Mouse (Mus musculus): Measurements from ENCODE around the gene Otulinl. TPM values are rescaled to one million over a fixed set of nuclear protein-coding genes. Genes with fewer than 3 reads are reported as not detected.

Gene Otulinl
- polyA plus RNA-seq, 1 experiment, result 17.8 TPM

DNA sequence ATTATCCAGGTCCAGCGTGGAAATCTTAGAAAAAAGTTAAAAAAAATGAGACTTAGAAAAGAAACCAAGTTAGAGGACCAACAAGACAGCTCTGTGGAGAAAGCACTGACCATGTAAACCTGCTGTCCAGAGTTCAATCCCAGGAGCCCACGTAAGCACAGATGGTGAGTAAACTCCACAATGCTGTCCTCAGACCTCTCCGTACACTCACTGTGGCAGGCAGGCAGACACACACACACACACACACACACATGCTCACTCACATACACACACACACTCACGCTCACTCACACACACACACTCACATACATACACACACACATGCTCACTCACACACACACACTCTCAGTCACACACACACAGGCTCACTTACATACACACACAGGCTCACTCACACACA lies 68.1 kb downstream of the Otulinl start:
- H3K4me3 ChIP-seq (ENCODE audit: insufficient read depth, low read length), result no peak overlapping the region
- H3K27ac ChIP-seq (ENCODE audit: insufficient read depth, low read length), result no peak overlapping the region
- 0 out of 2 replicates have a peak, but pooled peaks cover 2% of the 10 kb centered on the region for H3K4me1 ChIP-seq (ENCODE audit: control insufficient read depth, insufficient read depth, low read length)
- TF ChIP-seq CTCF (IDR thresholded peaks at IDR 0.05; ENCODE audit: extremely low read depth, insufficient read depth, low read length) (no peak), POLR2A (IDR thresholded peaks at IDR 0.05; ENCODE audit: extremely low read depth, insufficient read depth, low read length) (no peak)

DNA sequence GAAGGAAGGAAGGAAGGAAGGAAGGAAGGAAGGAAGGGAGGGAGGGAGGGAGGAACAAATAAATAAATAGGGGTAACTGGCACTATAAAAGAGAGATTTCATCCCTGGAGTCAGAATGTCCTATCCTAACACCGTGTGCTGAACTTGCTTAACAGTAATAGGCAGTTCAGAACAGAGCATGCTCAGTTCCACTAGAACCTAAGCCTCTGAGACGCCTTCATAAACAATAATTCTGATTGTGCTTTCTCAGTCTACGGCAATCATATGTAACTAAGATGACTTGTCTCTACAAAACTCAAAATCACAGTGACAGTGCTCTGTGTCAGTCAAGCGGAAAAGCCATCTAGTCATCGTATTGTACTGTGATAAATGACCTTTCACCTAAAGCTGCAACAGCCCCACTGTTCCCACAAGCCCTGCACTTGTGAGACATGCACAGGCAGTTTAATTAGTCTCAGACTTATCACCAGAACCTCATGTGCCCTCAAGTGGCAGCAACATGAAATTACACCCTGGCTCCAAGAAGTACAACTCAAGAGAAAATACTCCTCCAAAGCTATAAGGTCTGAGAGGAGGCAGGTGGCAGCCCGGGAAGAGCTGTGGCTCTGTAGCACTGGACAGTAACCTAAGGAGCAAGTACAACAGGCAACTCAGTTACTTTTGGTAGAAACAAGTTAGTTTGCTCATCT lies 68.7 kb downstream of the Otulinl start:
- no peak overlapping the region for H3K27ac ChIP-seq (ENCODE audit: insufficient read depth, low read length)
- no peak overlapping the region for H3K4me3 ChIP-seq (ENCODE audit: insufficient read depth, low read length)
- peak; percentile 80; the same call in 1 of the 2 replicates for TF ChIP-seq CTCF (IDR thresholded peaks at IDR 0.05; ENCODE audit: extremely low read depth, insufficient read depth, low read length)
- no peak for TF ChIP-seq POLR2A (IDR thresholded peaks at IDR 0.05; ENCODE audit: extremely low read depth, insufficient read depth, low read length)
- 0 out of 2 replicates have a peak, but pooled peaks cover 2% of the 10 kb centered on the region for H3K4me1 ChIP-seq (ENCODE audit: control insufficient read depth, insufficient read depth, low read length)

DNA sequence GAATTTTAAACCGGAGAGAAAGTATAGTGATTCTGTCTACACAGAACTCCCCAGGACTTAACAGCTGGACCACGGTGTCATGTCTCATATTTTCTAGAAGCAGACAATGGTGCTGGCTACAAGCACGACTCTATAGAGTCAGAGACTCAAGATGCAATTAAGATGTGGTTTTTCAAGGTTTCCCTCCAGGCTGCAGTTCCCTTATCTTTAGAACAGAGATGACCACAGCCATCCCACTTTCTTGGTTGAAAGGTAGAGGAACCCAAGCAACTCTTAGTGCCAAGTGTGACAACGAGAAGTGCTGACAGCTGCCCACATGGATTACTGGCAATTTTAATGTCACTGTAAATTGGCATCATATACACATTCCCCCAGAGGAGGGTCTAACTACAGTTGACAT lies 71.8 kb downstream of the Otulinl start:
- TF ChIP-seq CTCF (IDR thresholded peaks at IDR 0.05; ENCODE audit: extremely low read depth, insufficient read depth, low read length) (no peak), POLR2A (IDR thresholded peaks at IDR 0.05; ENCODE audit: extremely low read depth, insufficient read depth, low read length) (no peak)
- peaks cover 1% of the 10 kb centered on the region; the same call in 1 of the 2 replicates for H3K4me1 ChIP-seq (ENCODE audit: control insufficient read depth, insufficient read depth, low read length)
- no peak overlapping the region for H3K4me3 ChIP-seq (ENCODE audit: insufficient read depth, low read length)
- no peak overlapping the region for H3K27ac ChIP-seq (ENCODE audit: insufficient read depth, low read length)

DNA sequence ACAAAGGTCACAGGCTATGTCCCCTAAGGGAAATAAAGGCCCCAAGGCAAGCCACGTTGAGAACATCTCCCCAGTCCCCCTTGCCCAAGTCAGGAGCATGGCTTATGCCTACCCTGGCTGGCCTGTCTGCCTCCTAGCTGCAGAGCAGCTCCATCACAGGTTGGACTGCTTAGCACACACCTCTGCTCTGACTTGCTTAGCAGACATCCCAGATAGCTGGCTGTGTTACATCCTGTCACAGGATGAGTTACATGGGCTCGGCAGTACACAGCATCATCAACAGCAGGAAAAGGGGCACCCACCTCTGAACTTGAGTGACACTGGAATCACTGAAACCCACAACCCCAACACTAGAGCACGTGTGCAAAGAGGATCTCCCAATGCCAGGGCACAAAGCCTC lies 76.1 kb downstream of the Otulinl start:
- Histone ChIP-seq H3K27ac (ENCODE audit: insufficient read depth, low read length) (no peak overlapping the region), H3K4me1 (ENCODE audit: control insufficient read depth, insufficient read depth, low read length) (peaks cover 3% of the 10 kb centered on the region; the same call in 1 of the 2 replicates), H3K4me3 (ENCODE audit: insufficient read depth, low read length) (no peak overlapping the region)
- TF ChIP-seq CTCF (IDR thresholded peaks at IDR 0.05; ENCODE audit: extremely low read depth, insufficient read depth, low read length) (no peak), POLR2A (IDR thresholded peaks at IDR 0.05; ENCODE audit: extremely low read depth, insufficient read depth, low read length) (no peak)

Other genes starting within 250 kb of the Otulinl start
- 225 and 231 TPM in 2 replicates for gene Ank, start 214.9 kb downstream of the Otulinl start, polyA plus RNA-seq (2012; rRNA removed)
- 23.9 and 24.0 TPM in 2 replicates for gene Otulin, start 50.9 kb downstream of the Otulinl start, polyA plus RNA-seq (2012; rRNA removed)